Mouse (Mus musculus) ZHBTc4 (cell line): Measurements from ENCODE around the gene Patj.

ENCODE experiments used
- DNase-seq: peaks from one replicate; pipeline ENCODE4 v3.0.0-alpha.2; 2011; ENCODE audit warnings: low read depth, low spot score

Gene Patj

GRCm38 (mm10) chr4:98509939-98510338 lies 114.4 kb downstream of the Patj start:
- no peak for DNase-seq

GRCm38 (mm10) chr4:98511296-98511695 lies 115.7 kb downstream of the Patj start:
- no peak for DNase-seq

- no peak for DNase-seq
Observed at GRCm38 (mm10) chr4:98511964-98512743, 116.6 kb downstream of the Patj start.

GRCm38 (mm10) chr4:98520492-98520891 lies 124.9 kb downstream of the Patj start:
- DNase-seq: no peak

GRCm38 (mm10) chr4:98524525-98524924 lies 128.9 kb downstream of the Patj start:
- DNase-seq: no peak

GRCm38 (mm10) chr4:98535446-98535845 lies 139.9 kb downstream of the Patj start:
- DNase-seq: peak; percentile 70

- DNase-seq: no peak
Observed at GRCm38 (mm10) chr4:98541591-98541990, 146.0 kb downstream of the Patj start.

- DNase-seq: no peak
Observed at GRCm38 (mm10) chr4:98543001-98543400, 147.4 kb downstream of the Patj start.

- peak; percentile 15 for DNase-seq
Observed at GRCm38 (mm10) chr4:98545376-98545775, 149.8 kb downstream of the Patj start.

GRCm38 (mm10) chr4:98546456-98547176 lies 151.0 kb downstream of the Patj start:
- DNase-seq: no peak

GRCm38 (mm10) chr4:98549491-98549890 lies 153.9 kb downstream of the Patj start:
- DNase-seq: no peak

GRCm38 (mm10) chr4:98550116-98550515 lies 154.5 kb downstream of the Patj start:
- DNase-seq: no peak

GRCm38 (mm10) chr4:98555666-98556065 lies 160.1 kb downstream of the Patj start:
- DNase-seq: no peak

GRCm38 (mm10) chr4:98556449-98556848 lies 160.9 kb downstream of the Patj start:
- no peak for DNase-seq

- no peak for DNase-seq
Observed at GRCm38 (mm10) chr4:98557192-98557591, 161.6 kb downstream of the Patj start.

- no peak for DNase-seq
Observed at GRCm38 (mm10) chr4:98560196-98560830, 164.7 kb downstream of the Patj start.

- DNase-seq: no peak
Observed at GRCm38 (mm10) chr4:98563082-98563481, 167.5 kb downstream of the Patj start.

GRCm38 (mm10) chr4:98563506-98564195 lies 168.1 kb downstream of the Patj start:
- DNase-seq: no peak

- no peak for DNase-seq
Observed at GRCm38 (mm10) chr4:98564196-98564865, 168.7 kb downstream of the Patj start.

- no peak for DNase-seq
Observed at GRCm38 (mm10) chr4:98566741-98567140, 171.2 kb downstream of the Patj start.

GRCm38 (mm10) chr4:98567457-98567856 lies 171.9 kb downstream of the Patj start:
- no peak for DNase-seq
